Mouse (Mus musculus) lung, embryonic 16.5 days (tissue): Measurements from ENCODE around the gene Rgs5. TPM values are rescaled to one million over a fixed set of nuclear protein-coding genes. Genes with fewer than 3 reads are reported as not detected.

Experiments used
- ATAC-seq: fragments of 200-750 bp; cut with Nextera tagmentation; 2 replicates; pipeline ENCODE4 v1.8.0; 2017; ENCODE audit warnings: low read depth, mild to moderate bottlenecking, moderate library complexity
- H3K27ac ChIP-seq: fragments of 300-500 bp; sonication (generic); 2 replicates; pipeline ENCODE4 v1.5.1; 2014; ENCODE audit warnings: mild to moderate bottlenecking, control low read depth, low read length
- H3K27me3 ChIP-seq: fragments of 300-500 bp; sonication (generic); 2 replicates; pipeline ENCODE4 v1.6.1; 2014; ENCODE audit warnings: low read depth, low read length, mixed read lengths; ENCODE audit not compliant: control insufficient read depth, insufficient read depth
- H3K36me3 ChIP-seq: fragments of 300-500 bp; sonication (generic); 2 replicates; pipeline ENCODE4 v1.6.1; 2014; ENCODE audit warnings: low read length; ENCODE audit not compliant: control insufficient read depth, insufficient read depth
- H3K4me1 ChIP-seq: fragments of 300-500 bp; sonication (generic); replicated peaks from 2 replicates; pipeline ENCODE4 v1.6.1; 2014; ENCODE audit warnings: low read length, mixed read lengths; ENCODE audit not compliant: control insufficient read depth, insufficient read depth
- H3K4me2 ChIP-seq: fragments of 300-500 bp; sonication (generic); 2 replicates; pipeline ENCODE4 v1.6.1; 2014; ENCODE audit warnings: low read depth, low read length, control low read depth
- H3K4me3 ChIP-seq: fragments of 300-500 bp; sonication (generic); 2 replicates; pipeline ENCODE4 v1.5.1; 2014; ENCODE audit warnings: mild to moderate bottlenecking, low read length, control low read depth
- H3K9ac ChIP-seq: fragments of 300-500 bp; sonication (generic); 2 replicates; pipeline ENCODE4 v1.6.1; 2014; ENCODE audit warnings: low read length, control low read depth
- H3K9me3 ChIP-seq: fragments of 300-500 bp; sonication (generic); 2 replicates; pipeline ENCODE4 v1.6.1; 2016; ENCODE audit warnings: low read length; ENCODE audit not compliant: control insufficient read depth
- WGBS: fragments of 180-500 bp; shearing (Covaris S2); extraction: QIAGEN DNeasy Blood & Tissue Kit; methylation state at CpG from one replicate; pipeline ENCODE4 v1.1.7; 2014; 5-methylcytosine and 5-hydroxymethylcytosine counted together
- polyA plus RNA-seq: library from polyadenylated mRNA; unstranded; fragments of >200 nt; fragmentation: Nextera tagmentation; extraction: Ambion mirVana; gene quantifications from 2 replicates; pipeline ENCODE4 v1.2.1, GENCODE M21; 2015

Rgs5 gene
- polyA plus RNA-seq, 1 experiment from 2014 or later = 9.7 TPM

DNA sequence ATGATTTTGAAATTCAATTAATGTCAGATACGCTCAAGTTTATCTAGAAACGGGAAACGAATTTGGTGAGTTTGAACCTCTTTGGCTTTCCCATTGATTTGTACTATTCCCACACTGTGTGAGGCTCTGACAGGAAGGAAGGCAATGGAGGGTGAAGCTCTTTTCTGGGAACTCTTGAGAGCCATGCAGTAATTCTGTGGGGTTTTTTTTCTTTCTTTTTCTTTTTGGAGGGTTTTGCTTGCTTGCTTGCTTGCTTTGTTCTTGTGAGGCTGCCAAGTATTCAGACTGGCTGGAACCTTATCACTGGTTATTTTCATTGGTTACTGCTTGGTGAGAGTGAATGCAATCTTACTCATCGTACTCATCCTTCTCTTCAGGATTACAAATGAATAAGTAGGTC is 17.0 kb downstream of the Rgs5 start:
- no peak for ATAC-seq
- Histone ChIP-seq H3K9me3 (no peaks in the 10 kb centered on the region), H3K27ac (no peak overlapping the region; the same call in 1 of the 2 replicates), H3K4me2 (no peak overlapping the region), H3K27me3 (no peaks in the 10 kb centered on the region), H3K4me3 (no peak overlapping the region), H3K9ac (no peak overlapping the region), H3K36me3 (no peaks in the 10 kb centered on the region), H3K4me1 (no peaks in the 10 kb centered on the region)
- WGBS = 49% methylated on average over 4 of the region's 4 CpGs

- WGBS = 48% methylated on average over 3 of the region's 3 CpGs
- peak; percentile 31; the same call in 1 of the 2 replicates for ATAC-seq
These were observed 18.8 kb downstream of the Rgs5 start for GRCm38 (mm10) chr1:169674116-169674515.

GRCm38 (mm10) chr1:169676751-169677150 is 21.4 kb downstream of the Rgs5 start:
- Histone ChIP-seq H3K4me2 (no peak overlapping the region), H3K27me3 (no peaks in the 10 kb centered on the region), H3K9me3 (no peaks in the 10 kb centered on the region), H3K4me3 (no peak overlapping the region), H3K27ac (no peak overlapping the region), H3K9ac (no peak overlapping the region), H3K36me3 (no peaks in the 10 kb centered on the region), H3K4me1 (no peaks in the 10 kb centered on the region)
- no peak for ATAC-seq
- 78% methylated on average over 1 of the region's 1 CpGs for WGBS

More at GRCm38 (mm10) chr1:169674116-169674515, 18.8 kb downstream of the Rgs5 start:
- Histone ChIP-seq H3K9me3 (no peaks in the 10 kb centered on the region), H3K4me2 (no peak overlapping the region), H3K4me1 (no peaks in the 10 kb centered on the region), H3K9ac (no peak overlapping the region), H3K27ac (no peak overlapping the region), H3K27me3 (no peaks in the 10 kb centered on the region), H3K36me3 (no peaks in the 10 kb centered on the region), H3K4me3 (no peak overlapping the region)

- WGBS = 69% methylated on average over 9 of the region's 9 CpGs
- peak overlapping the region; percentile 14 for H3K27ac ChIP-seq
These were observed 25.3 kb downstream of the Rgs5 start for GRCm38 (mm10) chr1:169680455-169681208.

DNA sequence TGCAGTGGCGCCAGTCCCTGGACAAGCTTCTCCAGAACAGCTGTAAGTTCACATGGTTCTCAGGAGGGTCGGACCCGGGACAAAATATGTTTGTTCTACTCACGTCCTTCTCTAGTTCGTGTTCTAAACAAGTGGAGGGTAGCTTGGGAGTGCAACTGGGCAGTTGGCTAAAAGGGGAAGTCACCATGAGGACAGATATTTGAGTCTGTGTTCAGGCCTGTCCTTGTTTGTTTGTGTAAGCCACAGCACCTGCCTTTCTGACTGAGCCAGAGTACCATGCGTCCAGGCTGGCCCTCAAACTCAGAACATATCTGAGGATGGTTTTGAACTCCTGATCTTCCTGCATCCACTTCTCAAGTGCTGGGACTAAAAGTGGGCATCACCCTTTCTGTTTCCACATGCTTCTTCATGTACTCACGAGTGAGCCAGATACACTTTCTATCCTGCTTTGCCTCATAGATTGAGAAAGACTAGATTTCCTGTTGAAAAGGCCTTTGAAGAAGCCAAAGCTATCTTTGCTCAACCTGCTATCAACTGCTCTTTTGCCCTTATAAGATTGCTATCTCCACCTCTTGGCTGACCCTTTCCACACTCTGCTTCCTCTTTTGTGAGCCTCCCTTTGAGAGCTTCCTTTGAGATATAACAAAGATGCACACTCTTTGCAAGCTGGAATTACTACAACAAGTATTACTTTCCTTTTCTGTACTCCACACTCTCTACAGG is 27.6 kb downstream of the Rgs5 start:
- Histone ChIP-seq H3K36me3 (no peaks in the 10 kb centered on the region), H3K9ac (no peak overlapping the region), H3K27me3 (no peaks in the 10 kb centered on the region), H3K4me1 (no peaks in the 10 kb centered on the region), H3K9me3 (no peaks in the 10 kb centered on the region), H3K4me3 (no peak overlapping the region), H3K4me2 (no peak overlapping the region), H3K27ac (no peak overlapping the region)
- no peak for ATAC-seq
- WGBS = 81% methylated on average over 7 of the region's 7 CpGs

More at GRCm38 (mm10) chr1:169680455-169681208, 25.3 kb downstream of the Rgs5 start:
- H3K36me3 ChIP-seq = no peaks in the 10 kb centered on the region
- H3K4me2 ChIP-seq = no peak overlapping the region
- peak; percentile 70 for ATAC-seq
- H3K4me1 ChIP-seq = no peaks in the 10 kb centered on the region
- H3K9ac ChIP-seq = no peak overlapping the region
- no peaks in the 10 kb centered on the region for H3K9me3 ChIP-seq
- no peaks in the 10 kb centered on the region for H3K27me3 ChIP-seq
- H3K4me3 ChIP-seq = no peak overlapping the region

DNA sequence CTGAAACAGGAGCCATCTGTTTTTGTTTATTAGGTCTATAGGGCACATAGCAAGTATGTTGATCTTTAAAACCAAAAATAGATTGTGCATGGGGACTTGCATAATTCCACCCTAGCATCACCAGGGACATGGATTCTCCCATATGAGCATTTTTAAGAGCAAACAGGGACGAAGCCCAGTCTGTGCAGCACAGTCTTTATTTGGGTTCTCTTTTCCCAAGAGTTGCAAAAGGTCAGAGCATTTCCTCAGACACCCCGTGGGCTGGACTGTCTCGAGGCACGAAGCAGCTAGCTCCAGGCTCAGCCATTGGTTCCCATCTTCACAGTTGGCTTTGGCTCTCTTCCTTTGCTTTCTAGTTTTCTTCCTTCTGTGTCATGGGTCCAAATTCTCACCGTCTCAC is 30.0 kb downstream of the Rgs5 start:
- Histone ChIP-seq H3K4me1 (no peaks in the 10 kb centered on the region), H3K4me2 (no peak overlapping the region), H3K9me3 (no peaks in the 10 kb centered on the region), H3K4me3 (no peak overlapping the region), H3K9ac (no peak overlapping the region), H3K27me3 (no peaks in the 10 kb centered on the region), H3K27ac (no peak overlapping the region), H3K36me3 (no peaks in the 10 kb centered on the region)
- WGBS = 70% methylated on average over 5 of the region's 5 CpGs
- ATAC-seq = peak; percentile 43

DNA sequence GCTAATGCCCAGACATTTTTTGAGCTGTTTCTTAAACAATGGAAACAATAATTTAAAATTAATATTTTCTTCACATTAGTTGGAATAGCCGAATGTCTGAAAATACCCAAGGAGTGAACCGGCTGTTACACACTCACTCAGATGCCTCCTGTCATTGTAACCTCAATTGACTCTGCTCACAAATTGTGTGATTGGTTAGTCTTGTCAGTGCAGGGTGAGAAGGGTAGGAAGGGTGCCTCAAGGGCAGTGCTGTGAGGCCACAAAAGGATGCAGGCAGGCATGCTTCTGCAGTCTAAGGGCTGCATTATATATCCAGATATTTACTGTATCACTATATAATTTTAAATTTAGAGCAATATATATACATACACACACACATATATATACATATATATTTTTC is 37.7 kb downstream of the Rgs5 start:
- H3K4me3 ChIP-seq = no peak overlapping the region
- no peaks in the 10 kb centered on the region for H3K9me3 ChIP-seq
- H3K27me3 ChIP-seq = no peaks in the 10 kb centered on the region
- no peak overlapping the region for H3K4me2 ChIP-seq
- H3K27ac ChIP-seq = no peak overlapping the region
- H3K36me3 ChIP-seq = no peaks in the 10 kb centered on the region
- 70% methylated on average over 2 of the region's 2 CpGs for WGBS
- ATAC-seq = no peak
- no peak overlapping the region for H3K9ac ChIP-seq
- no peaks in the 10 kb centered on the region for H3K4me1 ChIP-seq

GRCm38 (mm10) chr1:169693537-169693936 is 38.2 kb downstream of the Rgs5 start:
- Histone ChIP-seq H3K4me3 (no peak overlapping the region), H3K36me3 (no peaks in the 10 kb centered on the region), H3K27ac (peak overlapping the region; percentile 69; the same call in 1 of the 2 replicates), H3K9ac (no peak overlapping the region), H3K4me1 (no peaks in the 10 kb centered on the region), H3K9me3 (no peaks in the 10 kb centered on the region), H3K4me2 (no peak overlapping the region), H3K27me3 (no peaks in the 10 kb centered on the region)
- ATAC-seq = peak; percentile 59
- WGBS = 38% methylated on average over 3 of the region's 3 CpGs

GRCm38 (mm10) chr1:169695356-169695755 is 40.1 kb downstream of the Rgs5 start:
- no peak overlapping the region for H3K4me2 ChIP-seq
- no peaks in the 10 kb centered on the region for H3K36me3 ChIP-seq
- H3K27ac ChIP-seq = no peak overlapping the region
- no peaks in the 10 kb centered on the region for H3K4me1 ChIP-seq
- no peak for ATAC-seq
- no peaks in the 10 kb centered on the region for H3K27me3 ChIP-seq
- H3K9ac ChIP-seq = no peak overlapping the region
- WGBS = 73% methylated on average over 3 of the region's 3 CpGs
- H3K4me3 ChIP-seq = no peak overlapping the region
- H3K9me3 ChIP-seq = no peaks in the 10 kb centered on the region
